Mouse (Mus musculus) lung, embryonic 16.5 days (tissue): Measurements from ENCODE around the gene Mvb12b. TPM values are rescaled to one million over a fixed set of nuclear protein-coding genes. Genes with fewer than 3 reads are reported as not detected.

ENCODE experiments used
- ATAC-seq: fragments of 200-750 bp; cut with Nextera tagmentation; 2 replicates; pipeline ENCODE4 v1.8.0; 2017; ENCODE audit warnings: low read depth, mild to moderate bottlenecking, moderate library complexity
- H3K27ac ChIP-seq: fragments of 300-500 bp; sonication (generic); 2 replicates; pipeline ENCODE4 v1.5.1; 2014; ENCODE audit warnings: mild to moderate bottlenecking, control low read depth, low read length
- H3K27me3 ChIP-seq: fragments of 300-500 bp; sonication (generic); 2 replicates; pipeline ENCODE4 v1.6.1; 2014; ENCODE audit warnings: low read depth, low read length, mixed read lengths; ENCODE audit not compliant: control insufficient read depth, insufficient read depth
- H3K36me3 ChIP-seq: fragments of 300-500 bp; sonication (generic); 2 replicates; pipeline ENCODE4 v1.6.1; 2014; ENCODE audit warnings: low read length; ENCODE audit not compliant: control insufficient read depth, insufficient read depth
- H3K4me1 ChIP-seq: fragments of 300-500 bp; sonication (generic); replicated peaks from 2 replicates; pipeline ENCODE4 v1.6.1; 2014; ENCODE audit warnings: low read length, mixed read lengths; ENCODE audit not compliant: control insufficient read depth, insufficient read depth
- H3K4me2 ChIP-seq: fragments of 300-500 bp; sonication (generic); 2 replicates; pipeline ENCODE4 v1.6.1; 2014; ENCODE audit warnings: low read depth, low read length, control low read depth
- H3K4me3 ChIP-seq: fragments of 300-500 bp; sonication (generic); 2 replicates; pipeline ENCODE4 v1.5.1; 2014; ENCODE audit warnings: mild to moderate bottlenecking, low read length, control low read depth
- H3K9ac ChIP-seq: fragments of 300-500 bp; sonication (generic); 2 replicates; pipeline ENCODE4 v1.6.1; 2014; ENCODE audit warnings: low read length, control low read depth
- H3K9me3 ChIP-seq: fragments of 300-500 bp; sonication (generic); 2 replicates; pipeline ENCODE4 v1.6.1; 2016; ENCODE audit warnings: low read length; ENCODE audit not compliant: control insufficient read depth
- WGBS: fragments of 180-500 bp; shearing (Covaris S2); extraction: QIAGEN DNeasy Blood & Tissue Kit; methylation state at CpG from one replicate; pipeline ENCODE4 v1.1.7; 2014; 5-methylcytosine and 5-hydroxymethylcytosine counted together
- polyA plus RNA-seq: library from polyadenylated mRNA; unstranded; fragments of >200 nt; fragmentation: Nextera tagmentation; extraction: Ambion mirVana; gene quantifications from 2 replicates; pipeline ENCODE4 v1.2.1, GENCODE M21; 2015

Gene Mvb12b
- polyA plus RNA-seq, 1 experiment from 2014 or later = 21.6 TPM

DNA sequence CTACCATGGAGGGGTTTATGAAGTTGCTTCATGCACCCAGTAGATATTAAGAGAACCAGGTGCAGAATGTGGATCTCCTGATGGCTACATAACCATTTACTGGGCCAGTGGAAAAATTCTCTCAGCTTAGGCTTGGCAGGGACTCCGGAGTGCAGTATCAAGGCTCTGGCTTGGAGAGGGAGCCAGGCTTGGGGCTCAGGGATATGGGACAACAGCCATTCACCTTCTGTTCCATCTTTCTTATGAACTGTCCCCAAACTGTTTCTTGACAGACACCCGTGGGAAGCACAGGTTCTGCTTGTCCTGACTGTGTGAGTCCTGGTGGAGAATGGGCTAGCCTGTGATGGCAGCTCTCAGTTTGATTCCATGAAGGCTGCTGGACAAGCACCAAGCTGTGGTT, 112.9 kb downstream of the Mvb12b start:
- Histone ChIP-seq H3K36me3 (peaks cover 22% of the 10 kb centered on the region), H3K9me3 (peaks cover 23% of the 10 kb centered on the region), H3K9ac (no peak overlapping the region), H3K4me1 (no peaks in the 10 kb centered on the region), H3K27ac (no peak overlapping the region), H3K4me2 (no peak overlapping the region), H3K4me3 (no peak overlapping the region), H3K27me3 (no peaks in the 10 kb centered on the region)
- no peak for ATAC-seq
- WGBS = 83% methylated on average over 2 of the region's 2 CpGs

DNA sequence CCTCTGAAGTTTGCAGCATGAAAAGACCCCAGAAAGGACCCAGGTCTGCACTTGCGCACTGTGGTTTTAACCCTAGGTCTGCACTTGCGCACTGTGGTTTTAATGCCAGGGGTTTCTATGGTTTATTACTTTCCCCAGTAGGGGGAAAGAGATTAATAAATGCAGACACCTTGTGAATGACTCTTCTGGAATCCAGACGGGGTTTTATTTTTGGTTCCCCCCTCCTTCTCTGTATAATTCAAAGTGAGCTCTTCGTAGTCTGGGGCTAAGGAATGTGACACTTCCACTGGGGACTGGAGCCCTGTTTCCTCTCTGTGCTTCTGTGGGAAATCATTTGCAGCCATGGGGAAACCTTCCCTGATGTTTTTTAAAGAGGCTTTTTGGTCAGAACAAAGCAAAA, 113.6 kb downstream of the Mvb12b start:
- Histone ChIP-seq H3K9ac (no peak overlapping the region), H3K27ac (no peak overlapping the region), H3K4me2 (no peak overlapping the region), H3K4me1 (no peaks in the 10 kb centered on the region), H3K27me3 (no peaks in the 10 kb centered on the region), H3K4me3 (no peak overlapping the region), H3K9me3 (peaks cover 22% of the 10 kb centered on the region), H3K36me3 (peaks cover 21% of the 10 kb centered on the region)
- whole genome bisulfite sequencing = 60% methylated on average over 4 of the region's 4 CpGs
- no peak for ATAC-seq

DNA sequence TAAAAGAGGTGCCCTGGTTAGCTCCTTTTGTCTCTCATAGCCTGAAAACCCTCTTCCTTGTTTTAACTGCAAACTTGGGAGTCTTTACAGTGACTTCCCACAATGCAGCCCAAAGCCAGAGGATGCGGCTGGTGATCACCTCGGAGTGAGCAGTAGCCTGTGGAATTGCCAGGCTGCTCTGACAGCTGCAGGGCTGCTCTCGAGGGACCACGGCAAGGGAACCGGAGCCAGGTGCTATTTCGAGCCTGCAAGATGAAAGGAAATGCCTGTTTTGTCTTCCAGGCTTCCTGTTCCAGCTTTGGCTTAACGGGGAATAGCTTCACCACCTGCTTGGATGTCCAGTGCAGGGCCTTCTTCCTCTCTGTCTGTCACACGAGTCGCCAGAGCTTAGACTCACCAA, 115.3 kb downstream of the Mvb12b start:
- Histone ChIP-seq H3K4me3 (no peak overlapping the region), H3K9ac (no peak overlapping the region), H3K36me3 (peaks cover 5% of the 10 kb centered on the region), H3K4me2 (no peak overlapping the region), H3K27ac (no peak overlapping the region), H3K27me3 (no peaks in the 10 kb centered on the region), H3K9me3 (peaks cover 6% of the 10 kb centered on the region), H3K4me1 (no peaks in the 10 kb centered on the region)
- no peak for ATAC-seq
- 47% methylated on average over 9 of the region's 9 CpGs for WGBS

DNA sequence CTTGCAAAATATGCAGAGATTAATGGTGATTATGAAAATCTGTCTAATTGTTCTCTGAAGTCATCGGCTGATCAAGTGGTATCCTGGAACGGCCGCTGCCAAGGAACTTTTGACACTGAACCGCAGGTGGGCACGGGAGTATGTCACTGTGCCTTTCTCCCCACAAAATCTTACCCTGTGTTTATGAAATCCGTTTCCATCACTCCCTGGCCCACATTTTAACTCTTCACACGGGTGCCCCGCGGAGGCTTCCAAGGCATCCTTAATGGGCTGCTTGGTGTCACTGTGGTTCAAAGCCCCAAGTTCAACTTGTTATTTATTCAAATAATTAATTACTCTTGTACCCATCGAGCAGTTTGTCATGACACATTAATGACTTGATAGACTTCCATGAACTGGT, 116.4 kb downstream of the Mvb12b start:
- WGBS = 76% methylated on average over 10 of the region's 10 CpGs
- H3K4me2 ChIP-seq = no peak overlapping the region
- H3K36me3 ChIP-seq = no peaks in the 10 kb centered on the region
- H3K27me3 ChIP-seq = no peaks in the 10 kb centered on the region
- no peak for ATAC-seq
- no peaks in the 10 kb centered on the region for H3K4me1 ChIP-seq
- H3K4me3 ChIP-seq = no peak overlapping the region
- no peak overlapping the region for H3K27ac ChIP-seq
- H3K9me3 ChIP-seq = no peaks in the 10 kb centered on the region
- no peak overlapping the region for H3K9ac ChIP-seq

DNA sequence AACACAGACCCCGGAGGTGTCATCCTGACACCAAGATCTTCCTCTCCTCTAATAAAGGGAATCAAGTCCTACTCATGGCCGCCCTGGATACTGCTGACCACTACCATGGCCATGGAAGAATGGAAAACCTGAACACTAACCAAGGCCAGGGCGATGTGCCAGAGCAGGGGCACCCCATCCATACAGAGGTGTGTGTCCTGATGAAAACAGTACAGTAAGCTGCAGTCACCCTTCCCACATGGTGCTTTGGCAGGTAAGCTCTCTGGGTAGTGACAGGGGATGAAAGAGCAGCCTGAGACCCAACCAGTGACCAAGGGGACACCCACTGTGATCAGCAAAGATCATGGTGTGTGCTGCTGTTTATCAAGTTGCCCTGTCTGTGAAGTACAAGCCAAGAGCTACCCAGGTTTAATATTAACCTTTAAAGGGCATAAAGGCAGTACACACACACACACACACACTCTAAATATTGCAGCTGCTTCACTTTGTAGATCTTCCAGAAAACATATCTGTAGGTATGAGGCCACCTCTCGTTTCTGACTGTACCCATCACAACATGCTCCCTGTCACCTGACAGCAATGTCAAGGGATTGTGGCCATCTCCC, 117.1 kb downstream of the Mvb12b start:
- ATAC-seq = no peak
- Histone ChIP-seq H3K9me3 (no peaks in the 10 kb centered on the region), H3K4me3 (no peak overlapping the region), H3K4me1 (no peaks in the 10 kb centered on the region), H3K36me3 (no peaks in the 10 kb centered on the region), H3K9ac (no peak overlapping the region), H3K27ac (no peak overlapping the region), H3K27me3 (no peaks in the 10 kb centered on the region), H3K4me2 (no peak overlapping the region)
- 83% methylated on average over 4 of the region's 4 CpGs for WGBS

DNA sequence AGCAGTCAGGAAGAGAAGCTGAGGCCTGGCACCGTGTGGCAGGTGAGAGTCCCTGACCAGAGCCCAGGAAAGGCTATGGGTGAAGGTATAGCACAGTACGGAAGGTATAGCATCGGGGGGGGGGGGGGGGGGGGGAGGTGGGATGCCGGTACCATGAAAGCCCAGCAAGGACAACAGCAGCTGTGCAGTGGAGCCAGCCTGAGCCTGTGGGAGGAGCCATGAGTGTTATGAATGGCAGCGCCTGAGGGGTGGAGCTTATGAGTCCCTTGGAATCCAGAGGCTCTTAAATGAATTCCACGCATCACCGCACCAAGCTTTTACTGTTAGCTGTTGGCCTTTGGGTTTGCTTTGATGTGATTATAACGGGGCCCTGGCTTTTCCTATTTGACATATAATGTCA, 123.3 kb downstream of the Mvb12b start:
- Histone ChIP-seq H3K4me1 (peaks cover 14% of the 10 kb centered on the region), H3K27ac (no peak overlapping the region), H3K9ac (no peak overlapping the region), H3K4me2 (no peak overlapping the region), H3K4me3 (no peak overlapping the region), H3K9me3 (no peaks in the 10 kb centered on the region), H3K27me3 (no peaks in the 10 kb centered on the region), H3K36me3 (peaks cover 2% of the 10 kb centered on the region; the same call in 1 of the 2 replicates)
- WGBS = 53% methylated on average over 8 of the region's 8 CpGs
- no peak; the same call in 1 of the 2 replicates for ATAC-seq

DNA sequence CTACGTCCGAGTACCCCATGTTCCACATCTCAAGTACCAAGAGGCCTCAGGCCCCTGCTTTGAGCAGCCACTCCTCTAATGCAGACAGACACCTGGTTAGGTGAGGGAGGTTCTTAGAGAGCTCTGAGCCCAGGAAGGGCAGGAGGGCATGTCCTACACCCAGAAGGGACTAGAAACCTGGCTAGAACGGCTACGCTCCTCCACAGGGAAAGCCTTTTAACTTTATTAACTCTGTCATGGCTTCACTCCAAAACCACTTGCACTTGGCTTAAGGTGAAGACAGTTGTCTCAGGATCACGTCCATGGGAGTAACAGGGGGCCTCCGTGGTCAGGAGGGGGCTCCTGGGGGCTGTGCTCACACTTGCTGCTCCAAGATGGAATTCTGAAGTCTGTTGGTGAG, 125.5 kb downstream of the Mvb12b start:
- Histone ChIP-seq H3K9me3 (no peaks in the 10 kb centered on the region), H3K9ac (no peak overlapping the region), H3K4me3 (no peak overlapping the region), H3K4me1 (peaks cover 14% of the 10 kb centered on the region), H3K36me3 (peaks cover 2% of the 10 kb centered on the region; the same call in 1 of the 2 replicates), H3K4me2 (no peak overlapping the region), H3K27ac (peak overlapping the region; percentile 3; the same call in 1 of the 2 replicates), H3K27me3 (no peaks in the 10 kb centered on the region)
- 46% methylated on average over 6 of the region's 6 CpGs for WGBS
- peak; percentile 37 for ATAC-seq

DNA sequence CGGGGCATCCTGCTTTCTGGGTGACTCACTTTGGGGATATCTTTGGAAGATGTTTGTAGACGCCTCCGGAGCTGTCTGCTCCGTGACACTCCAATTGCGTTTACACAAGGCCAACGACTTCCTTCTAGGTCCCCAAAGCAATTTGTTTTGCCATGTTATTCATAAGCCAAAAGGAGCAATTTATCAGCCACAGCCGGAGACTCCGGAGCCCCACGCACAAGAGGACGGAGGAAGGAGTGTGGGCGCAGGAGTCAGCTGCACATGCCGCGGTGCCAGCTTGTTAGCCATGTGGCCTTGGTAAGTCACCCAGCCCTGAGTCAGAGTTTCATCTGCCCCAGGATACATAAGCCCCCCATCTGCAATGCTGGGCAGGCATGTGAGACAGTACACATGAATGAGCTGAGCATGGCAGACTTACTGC, 127.2 kb downstream of the Mvb12b start:
- peaks cover 2% of the 10 kb centered on the region; the same call in 1 of the 2 replicates for H3K36me3 ChIP-seq
- 25% methylated on average over 13 of the region's 13 CpGs for WGBS
- H3K4me1 ChIP-seq = peaks cover 22% of the 10 kb centered on the region
- H3K4me2 ChIP-seq = no peak overlapping the region
- no peak overlapping the region for H3K27ac ChIP-seq
- no peak for ATAC-seq
- no peak overlapping the region for H3K9ac ChIP-seq
- H3K4me3 ChIP-seq = no peak overlapping the region
- H3K27me3 ChIP-seq = no peaks in the 10 kb centered on the region
- no peaks in the 10 kb centered on the region for H3K9me3 ChIP-seq

DNA sequence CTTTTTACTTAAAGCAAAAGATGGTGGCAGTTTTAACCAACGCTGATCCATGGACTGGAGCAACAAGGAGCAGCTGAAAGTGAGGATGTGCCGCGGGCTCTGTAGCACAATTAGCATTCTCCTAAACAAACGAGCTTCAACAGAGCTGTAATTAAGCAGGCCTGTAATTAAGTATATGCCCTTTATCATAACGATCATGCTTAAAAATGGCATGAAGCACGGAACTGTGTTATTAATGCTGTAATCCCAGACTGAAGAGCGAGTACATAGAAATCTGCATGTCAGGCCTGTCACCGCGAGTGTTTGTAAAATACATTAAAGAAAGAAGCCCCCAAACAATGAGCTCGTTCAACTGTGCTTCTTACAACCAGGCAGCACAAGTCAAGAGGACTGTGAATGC, 128.3 kb downstream of the Mvb12b start:
- no peak overlapping the region for H3K4me2 ChIP-seq

DNA sequence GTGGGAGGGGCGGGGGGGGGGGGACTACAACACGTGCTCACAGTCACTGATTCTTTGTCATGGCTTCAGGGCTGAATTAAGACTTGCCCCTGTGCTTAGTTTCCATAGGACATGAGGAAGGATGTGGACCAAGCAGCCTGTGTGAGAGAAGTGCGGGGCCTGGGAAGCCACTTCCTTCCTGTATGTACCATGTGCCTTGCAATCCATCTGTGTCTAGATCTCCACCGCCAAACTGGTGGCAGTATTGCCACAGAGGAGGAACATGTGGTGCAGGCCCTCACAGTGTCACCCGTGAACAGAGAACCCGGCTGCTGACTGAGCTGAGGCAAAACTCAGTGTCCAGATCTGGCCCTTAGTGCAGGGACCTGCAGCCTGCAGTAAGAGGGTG, 132.1 kb downstream of the Mvb12b start:
- no peak for ATAC-seq
- Histone ChIP-seq H3K27me3 (no peaks in the 10 kb centered on the region), H3K9me3 (no peaks in the 10 kb centered on the region), H3K9ac (peak overlapping the region; percentile 19; the same call in 1 of the 2 replicates), H3K27ac (peak overlapping the region; percentile 99), H3K4me1 (peaks cover 48% of the 10 kb centered on the region), H3K4me2 (no peak overlapping the region), H3K36me3 (no peaks in the 10 kb centered on the region), H3K4me3 (no peak overlapping the region)
- WGBS = 45% methylated on average over 6 of the region's 6 CpGs

More for the DNA sequence above, 128.3 kb downstream of the Mvb12b start:
- Histone ChIP-seq H3K27ac (no peak overlapping the region), H3K4me1 (peaks cover 33% of the 10 kb centered on the region), H3K36me3 (no peaks in the 10 kb centered on the region), H3K9me3 (no peaks in the 10 kb centered on the region), H3K9ac (no peak overlapping the region), H3K27me3 (no peaks in the 10 kb centered on the region), H3K4me3 (no peak overlapping the region)
- 58% methylated on average over 10 of the region's 10 CpGs for WGBS
- ATAC-seq = no peak
